19 mouse cellular contexts compared by ENCODE assay signal in genomic region chr1:25598941-25599340, GRCm38 (mm10).
"Had no signal": no experiment of that assay in that cellular context is flagged by ENCODE, and none has a peak within 500 bp of the region (broad histone marks: within the 10 kb centered on the region; RNA-seq: fewer than 3 reads in every experiment).

No protein-coding gene starts in this region.

- ATAC-seq: forebrain, embryonic 13.5 days; forebrain, embryonic 14.5 days; forebrain, embryonic 15.5 days; forebrain, embryonic 16.5 days; forebrain, postnatal 0 days had no signal

- DNase-seq: cerebellum, adult 8-10 months; cerebellum, adult 9-10 months; cerebellum, adult 9-11 months; cerebellum, postnatal 10 days; cerebellum, postnatal 14 days; cerebellum, postnatal 25 days; cerebellum, postnatal 36 days; embryo, embryonic 11 days; forebrain, postnatal 0 days; gastrocnemius, adult 2 months; gastrocnemius, postnatal 10 days; gastrocnemius, postnatal 14 days; gastrocnemius, postnatal 25 days; gastrocnemius, postnatal 36 days; heart, adult 2 months had no signal
